Mouse (Mus musculus) CH12.LX (cell line): ENCODE measurements around the gene Taf15.
A peak's percentile ranks its signal among the peaks of the same experiment; 100 is the strongest.

ENCODE experiments used
- CTCF ChIP-seq, 2 experiments: IDR thresholded peaks in 1 of 2; conservative IDR thresholded peaks in 1 of 2; 2 replicates each; pipeline ENCODE4 v1.5.1; 2011 to 2012; ENCODE audit warnings: low read depth in 2 of 2, low read length in 2 of 2, improper control_type of control experiment in 1 of 2, inconsistent platforms in 1 of 2, mild to moderate bottlenecking in 1 of 2, moderate library complexity in 1 of 2
- POLR2A ChIP-seq: IDR thresholded peaks from 2 replicates; pipeline ENCODE4 v1.6.1; 2011; ENCODE audit warnings: low read depth, mild to moderate bottlenecking, improper control_type of control experiment, low read length

- TF ChIP-seq CTCF (conservative IDR thresholded peaks at IDR 0.05 in 1 of 2, IDR thresholded peaks at IDR 0.05 in 1 of 2; ENCODE audit: low read depth in 2 of 2, low read length in 2 of 2) (no peak), POLR2A (peak; percentile 41; the same call in 1 of the 2 replicates)
Observed at GRCm38 (mm10) chr11:83550186-83550632, 77.3 kb downstream of the Taf15 start.
